22 mouse cellular contexts compared by ENCODE assay signal in the genomic region with DNA sequence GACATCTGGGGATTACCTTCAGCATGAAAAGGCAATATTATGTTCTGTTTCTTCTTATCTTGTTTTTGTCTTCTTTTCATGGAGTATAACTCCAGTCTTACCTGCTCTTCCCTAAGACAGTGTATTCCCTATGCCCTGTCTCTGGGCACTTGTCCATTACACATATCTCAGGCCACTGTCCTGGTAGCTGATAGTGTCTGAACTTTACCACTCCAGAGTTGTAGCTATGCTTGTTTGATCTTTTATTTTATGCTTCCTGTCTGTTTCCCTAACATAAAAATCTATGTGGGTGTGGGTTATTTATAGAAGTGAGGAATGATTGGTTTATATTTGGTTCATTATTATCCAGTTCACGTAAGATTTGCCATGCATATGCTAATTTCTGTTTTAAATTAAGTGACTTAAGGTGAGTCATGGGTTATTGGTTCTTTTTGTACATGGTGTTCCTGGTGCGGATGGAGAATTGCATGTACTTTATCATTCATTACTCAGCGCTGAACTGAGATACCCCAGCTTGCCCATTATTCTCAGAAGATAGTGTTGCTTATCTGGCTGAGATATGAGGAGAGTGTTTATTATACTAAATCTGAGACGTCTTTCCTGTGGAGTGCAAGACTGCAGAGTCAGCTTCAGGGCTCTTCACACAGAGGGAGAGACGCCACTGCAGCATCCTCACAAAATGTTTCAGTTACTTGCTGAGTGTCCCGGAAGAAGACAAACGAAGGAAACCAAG. TPM values are rescaled to one million over a fixed set of nuclear protein-coding genes. Genes with fewer than 3 reads are reported as not detected.
A peak's percentile ranks its signal among the peaks of the same experiment; 100 is the strongest.
DNase-seq lines count a peak whose midpoint lies in the region; ATAC-seq and TF ChIP-seq lines count a peak whose summit lies in the region.
"Had no signal": no experiment of that assay in that cellular context is flagged by ENCODE, and none has a peak within 500 bp of the region (broad histone marks: within the 10 kb centered on the region; RNA-seq: fewer than 3 reads in every experiment).

No protein-coding gene starts in this region.

- H3K27ac ChIP-seq in liver, adult 2 months (replicated peaks; ENCODE audit: insufficient read depth, low read depth, low read length), result peak overlapping the region; percentile 21; the same call in 1 of the 2 replicates
- H3K27ac ChIP-seq in liver, embryonic 12.5 days, result no peak overlapping the region
- H3K27ac ChIP-seq in intestine, postnatal 0 days (ENCODE audit: low read depth, low read length), result peak overlapping the region; percentile 24
- H3K27ac ChIP-seq in thymus, adult 2 months (ENCODE audit: control insufficient read depth, insufficient read depth, low read length), result no peak overlapping the region
- H3K27ac ChIP-seq: embryonic facial prominence, embryonic 13.5 days; forebrain, embryonic 13.5 days; heart, embryonic 15.5 days; hindbrain, embryonic 10.5 days; hindbrain, embryonic 14.5 days had no signal

- no peaks in the 10 kb centered on the region for H3K9me3 ChIP-seq in liver, embryonic 12.5 days (replicated peaks)
- no peaks in the 10 kb centered on the region for H3K9me3 ChIP-seq in intestine, postnatal 0 days (ENCODE audit: control insufficient read depth)
- H3K9me3 ChIP-seq: embryonic facial prominence, embryonic 13.5 days; forebrain, embryonic 13.5 days; heart, embryonic 15.5 days; hindbrain, embryonic 10.5 days had no signal

- no peaks in the 10 kb centered on the region for H3K27me3 ChIP-seq in liver, adult 2 months (ENCODE audit: control insufficient read depth, insufficient read depth, low read length)
- H3K27me3 ChIP-seq in liver, embryonic 12.5 days (replicated peaks), result no peaks in the 10 kb centered on the region
- no peaks in the 10 kb centered on the region for H3K27me3 ChIP-seq in intestine, postnatal 0 days (replicated peaks; ENCODE audit: control insufficient read depth, insufficient read depth, low read length)
- no peaks in the 10 kb centered on the region for H3K27me3 ChIP-seq in thymus, adult 2 months (ENCODE audit: control insufficient read depth, insufficient read depth, low read length)
- H3K27me3 ChIP-seq: embryonic facial prominence, embryonic 13.5 days; forebrain, embryonic 13.5 days; heart, embryonic 15.5 days had no signal

- no peak overlapping the region for H3K4me2 ChIP-seq in liver, embryonic 12.5 days
- H3K4me2 ChIP-seq in intestine, postnatal 0 days (replicated peaks; ENCODE audit: low read depth), result no peak overlapping the region
- H3K4me2 ChIP-seq: embryonic facial prominence, embryonic 13.5 days; forebrain, embryonic 13.5 days; heart, embryonic 11.5 days; heart, embryonic 15.5 days; hindbrain, embryonic 14.5 days had no signal

- peaks cover 50% of the 10 kb centered on the region for H3K36me3 ChIP-seq in liver, adult 2 months (ENCODE audit: control insufficient read depth, insufficient read depth, low read length)
- H3K36me3 ChIP-seq in liver, embryonic 12.5 days, result no peaks in the 10 kb centered on the region
- H3K36me3 ChIP-seq in intestine, postnatal 0 days (ENCODE audit: control insufficient read depth, insufficient read depth), result no peaks in the 10 kb centered on the region
- no peaks in the 10 kb centered on the region for H3K36me3 ChIP-seq in thymus, adult 2 months (ENCODE audit: control insufficient read depth, insufficient read depth, low read length)
- H3K36me3 ChIP-seq: embryonic facial prominence, embryonic 13.5 days; heart, embryonic 15.5 days; hindbrain, embryonic 10.5 days had no signal

- H3K9ac ChIP-seq in liver, adult 2 months (ENCODE audit: low read depth, low read length), result no peak overlapping the region
- H3K9ac ChIP-seq in liver, embryonic 12.5 days, result no peak overlapping the region
- no peak overlapping the region for H3K9ac ChIP-seq in intestine, postnatal 0 days (ENCODE audit: low read depth, low read length)
- H3K9ac ChIP-seq: embryonic facial prominence, embryonic 13.5 days; forebrain, embryonic 13.5 days; heart, embryonic 15.5 days; hindbrain, embryonic 14.5 days had no signal

- H3K4me3 ChIP-seq in liver, adult 2 months (ENCODE audit: insufficient read depth, low read depth, low read length), result no peak overlapping the region
- no peak overlapping the region for H3K4me3 ChIP-seq in liver, embryonic 12.5 days
- no peak overlapping the region for H3K4me3 ChIP-seq in intestine, postnatal 0 days (ENCODE audit: low read depth, low read length)
- H3K4me3 ChIP-seq in thymus, adult 2 months (ENCODE audit: control insufficient read depth, insufficient read depth, low read length), result no peak overlapping the region
- H3K4me3 ChIP-seq: embryonic facial prominence, embryonic 13.5 days; forebrain, embryonic 13.5 days; heart, embryonic 15.5 days; hindbrain, embryonic 10.5 days had no signal

- no peak for ATAC-seq in liver, embryonic 12.5 days
- peak; percentile 73 for ATAC-seq in CD4-positive, CD25-positive, alpha-beta regulatory T cell, adult 4 months
- peak; percentile 85 for ATAC-seq in intestine, postnatal 0 days
- ATAC-seq: forebrain, embryonic 13.5 days had no signal

- intact Hi-C loops in heart, postnatal 10 days (cut with DNase I), result no loop called here

- TF ChIP-seq POLR2A in liver, adult 2 months (IDR thresholded peaks at IDR 0.05; ENCODE audit: extremely low read depth, insufficient read depth, low read length), result no peak
- TF ChIP-seq POLR2A in thymus, adult 2 months (IDR thresholded peaks at IDR 0.05; ENCODE audit: control insufficient read depth, extremely low read depth, insufficient read depth, low read length, poor library complexity), result no peak

- 69% methylated on average over 7 of the region's 7 CpGs for WGBS in liver, adult 2 months
- 57% methylated on average over 7 of the region's 7 CpGs for WGBS in liver, embryonic 12.5 days (ENCODE audit: insufficient replicate concordance)
- 40% methylated on average over 7 of the region's 7 CpGs for WGBS in intestine, postnatal 0 days
- 88% methylated on average over 7 of the region's 7 CpGs for WGBS in thymus, adult 2 months

- peaks cover 33% of the 10 kb centered on the region for H3K4me1 ChIP-seq in liver, adult 2 months (ENCODE audit: control insufficient read depth, insufficient read depth, low read length)
- H3K4me1 ChIP-seq in liver, embryonic 12.5 days, result no peaks in the 10 kb centered on the region
- H3K4me1 ChIP-seq in intestine, postnatal 0 days (replicated peaks; ENCODE audit: control insufficient read depth, insufficient read depth, low read length), result no peaks in the 10 kb centered on the region
- H3K4me1 ChIP-seq in thymus, adult 2 months (replicated peaks; ENCODE audit: control insufficient read depth, insufficient read depth, low read length), result peaks cover 4% of the 10 kb centered on the region
- H3K4me1 ChIP-seq: embryonic facial prominence, embryonic 13.5 days; forebrain, embryonic 13.5 days; heart, embryonic 15.5 days; hindbrain, embryonic 10.5 days had no signal

- DNase-seq in liver, adult 2 months (ENCODE audit: extremely low read depth, low read depth, low spot score), result peak; percentile 70
- DNase-seq in brain, adult 2 months (ENCODE audit: low read depth, low spot score), result peak; percentile 25
- no peak for DNase-seq in heart, postnatal 10 days
- no peak for DNase-seq in thymus, adult 2 months
- DNase-seq: adrenal gland, adult 8-10 months; adrenal gland, postnatal 36 days; cerebellum, adult 11 months; cerebellum, adult 8-10 months; cerebellum, postnatal 25 days; gastrocnemius, postnatal 10 days; heart, adult 18-20 months had no signal

- no peak for TF ChIP-seq CTCF in liver, adult 2 months (IDR thresholded peaks at IDR 0.05; ENCODE audit: low read depth, low read length)
- no peak for TF ChIP-seq CTCF in intestine, postnatal 0 days (IDR thresholded peaks at IDR 0.05; ENCODE audit: low read depth)
- TF ChIP-seq CTCF in thymus, adult 2 months (IDR thresholded peaks at IDR 0.05; ENCODE audit: borderline replicate concordance, control insufficient read depth, extremely low read depth, insufficient read depth, low read length, poor library complexity), result no peak

- no peaks in the 10 kb centered on the region; the same call in 1 of the 2 replicates for H3K79me2 ChIP-seq in liver, adult 2 months (ENCODE audit: control insufficient read depth, insufficient read depth, low read length)

RNA-seq across cellular contexts. Expression of a gene that starts 17.2 kb away (rescaled TPM):
- 104 and 121 TPM in 2 replicates for total RNA-seq in liver, adult 2 months (2014; rRNA removed)
- polyA plus RNA-seq in liver, adult 2 months (2012; rRNA removed), result 57.1 and 58.8 TPM in 2 replicates
- 1.2 and 1.4 TPM in 2 replicates for polyA plus RNA-seq in liver, embryonic 12.5 days (2016; fragmentation: Nextera tagmentation; extraction: Ambion mirVana)
- polyA plus RNA-seq in CD4-positive, CD25-positive, alpha-beta regulatory T cell, adult 4 months (2017; shearing (Covaris generic)), result not detected
- polyA plus RNA-seq in intestine, postnatal 0 days (2015; fragmentation: Nextera tagmentation; extraction: Ambion mirVana), result 21.8 and 24.1 TPM in 2 replicates
- under 1 TPM in 1 of 2 experiments, not detected in 1; 0.48 TPM for total RNA-seq in heart, postnatal 10 days (2021)
- polyA plus RNA-seq in thymus, adult 2 months (2012; rRNA removed), result 0.03 and 0.27 TPM in 2 replicates
- total RNA-seq: ES-E14; heart, adult 18-20 months; heart, postnatal 25 days had no signal
- polyA plus RNA-seq: forebrain, embryonic 13.5 days; heart, embryonic 11.5 days; hindbrain, embryonic 10.5 days had no signal

RNA-seq across cellular contexts. Expression of a gene that starts 49.0 kb away (rescaled TPM):
- total RNA-seq in liver, adult 2 months (2014; rRNA removed), result 7.3 and 9.4 TPM in 2 replicates
- 8.5 and 9.5 TPM in 2 replicates for polyA plus RNA-seq in liver, adult 2 months (2012; rRNA removed)
- polyA plus RNA-seq in liver, embryonic 12.5 days (2016; fragmentation: Nextera tagmentation; extraction: Ambion mirVana), result 16.5 and 16.8 TPM in 2 replicates
- polyA plus RNA-seq in CD4-positive, CD25-positive, alpha-beta regulatory T cell, adult 4 months (2017; shearing (Covaris generic)), result 10 to 100 TPM; 45.5 to 57.4 TPM
- 21.1 and 25.8 TPM in 2 replicates for polyA plus RNA-seq in intestine, postnatal 0 days (2015; fragmentation: Nextera tagmentation; extraction: Ambion mirVana)
- total RNA-seq in heart, postnatal 10 days (2021), result 10 to 100 TPM; 19.9 to 23.5 TPM
- polyA plus RNA-seq in thymus, adult 2 months (2012; rRNA removed), result 20.4 and 20.9 TPM in 2 replicates

Comparison
In these comparisons a context has a peak if more than half of its experiments do, and no peak if none do; other contexts are left out.
1. H3K27ac ChIP-seq: peak in liver, adult 2 months (single experiment) and intestine, postnatal 0 days (single experiment); none in liver, embryonic 12.5 days (single experiment) and thymus, adult 2 months (single experiment).
2. DNase-seq: peak in liver, adult 2 months (single experiment) and brain, adult 2 months (single experiment); none in heart, postnatal 10 days (0 of 2) and thymus, adult 2 months (single experiment).